Mouse (Mus musculus) megakaryocyte, embryonic 14.5 days (primary cell): Measurements from ENCODE around the gene Mup20.

Experiments used
- FLI1 ChIP-seq: IDR thresholded peaks from 2 replicates; pipeline ENCODE4 v1.6.1; 2012; ENCODE audit warnings: low read length, inconsistent platforms, mixed read lengths
- GATA1 ChIP-seq: IDR thresholded peaks from 3 replicates; pipeline ENCODE4 v1.6.1; 2012; ENCODE audit warnings: mixed read lengths, low read length, inconsistent platforms, borderline replicate concordance

GRCm38 (mm10) chr4:62026281-62026680, 27.7 kb downstream of the Mup20 start:
- TF ChIP-seq GATA1 (no peak), FLI1 (no peak)
